Mouse (Mus musculus) kidney, embryonic 14.5 days (tissue): Measurements from ENCODE around the gene Cdc14b. TPM values are rescaled to one million over a fixed set of nuclear protein-coding genes. Genes with fewer than 3 reads are reported as not detected.

Experiments
- polyA plus RNA-seq: library from polyadenylated mRNA; unstranded; fragments of >200 nt; fragmentation: Nextera tagmentation; extraction: Ambion mirVana; gene quantifications from 2 replicates; pipeline ENCODE4 v1.2.1, GENCODE M21; 2014

Cdc14b gene
- polyA plus RNA-seq, 1 experiment from 2014 or later = 24.8 TPM

Other genes starting within 250 kb of the Cdc14b start
- gene Hsd17b3, start 186.1 kb downstream of the Cdc14b start, polyA plus RNA-seq = not detected in 2 replicates
- 5.5 TPM in 2 replicates for gene Slc35d2, start 145.9 kb downstream of the Cdc14b start, polyA plus RNA-seq
- gene Zfp367, start 122.1 kb downstream of the Cdc14b start, polyA plus RNA-seq = 13.6 and 21.4 TPM in 2 replicates
- gene Habp4, start 113.5 kb downstream of the Cdc14b start, polyA plus RNA-seq = 23.7 and 32.6 TPM in 2 replicates
- gene Aaed1, start 37.4 kb upstream of the Cdc14b start, polyA plus RNA-seq = 32.7 and 47.0 TPM in 2 replicates
- 283 and 323 TPM in 2 replicates for gene Ctsl, start 95.6 kb upstream of the Cdc14b start, polyA plus RNA-seq
- gene Cdk20, start 157.0 kb upstream of the Cdc14b start, polyA plus RNA-seq = 8.3 and 10.5 TPM in 2 replicates
- not detected in 2 replicates for gene Fam240b, start 222.5 kb upstream of the Cdc14b start, polyA plus RNA-seq